Mouse (Mus musculus) G1E (cell line): ENCODE measurements at regions not wholly inside any gene's neighbourhood (a gene's known extent, or its start where the extent isn't known, plus 50 kb on each side); places are given as distances from the start of the nearest gene placed in this dataset.

Experiments used
- ATAC-seq: 2 replicates; pipeline ENCODE4 v1.8.0; 2016; ENCODE audit warnings: mild to moderate bottlenecking; ENCODE audit not compliant: insufficient number of reproducible peaks, poor library complexity, low FRiP score, severe bottlenecking; ENCODE audit errors: extremely low read depth
- DNase-seq: peaks from one replicate; pipeline ENCODE4 v3.0.0; 2012; ENCODE audit warnings: low spot score
- H3K27me3 ChIP-seq: 2 replicates; pipeline ENCODE4 v1.6.1; 2012; ENCODE audit warnings: mild to moderate bottlenecking, low read length, inconsistent platforms; ENCODE audit not compliant: insufficient read depth
- H3K36me3 ChIP-seq: replicated peaks from 2 replicates; pipeline ENCODE3; 2012; ENCODE audit warnings: mild to moderate bottlenecking, inconsistent platforms
- H3K4me1 ChIP-seq: 2 replicates; pipeline ENCODE4 v1.6.1; 2012; ENCODE audit warnings: low read depth, low read length, inconsistent platforms, mixed read lengths; ENCODE audit not compliant: insufficient read depth
- H3K4me3 ChIP-seq: 2 replicates; pipeline ENCODE4 v1.5.1; 2012; ENCODE audit warnings: low read depth, mild to moderate bottlenecking, inconsistent platforms, low read length, moderate library complexity, mixed read lengths
- H3K9me3 ChIP-seq: replicated peaks from 2 replicates; pipeline ENCODE4 v1.6.1; 2012; ENCODE audit warnings: inconsistent platforms
- CTCF ChIP-seq: IDR thresholded peaks from 2 replicates; pipeline ENCODE4 v1.5.1; 2012; ENCODE audit warnings: low read depth, low read length, inconsistent platforms, mixed read lengths
- GATA1 ChIP-seq: IDR thresholded peaks from 2 replicates; pipeline ENCODE4 v1.6.1; 2012; ENCODE audit warnings: borderline replicate concordance, low read length, inconsistent platforms, mixed read lengths
- GATA2 ChIP-seq: IDR thresholded peaks from 2 replicates; pipeline ENCODE4 v1.6.1; 2012; ENCODE audit warnings: low read depth, low read length, inconsistent platforms, borderline replicate concordance
- POLR2AphosphoS5 ChIP-seq: IDR thresholded peaks from 2 replicates; pipeline ENCODE4 v1.6.1; 2012; ENCODE audit warnings: low read depth, low read length, inconsistent platforms; ENCODE audit not compliant: insufficient replicate concordance
- TAL1 ChIP-seq: conservative IDR thresholded peaks from 2 replicates; pipeline ENCODE4 v1.6.1; 2012; ENCODE audit warnings: low read depth, low read length, inconsistent platforms, mixed read lengths

DNA sequence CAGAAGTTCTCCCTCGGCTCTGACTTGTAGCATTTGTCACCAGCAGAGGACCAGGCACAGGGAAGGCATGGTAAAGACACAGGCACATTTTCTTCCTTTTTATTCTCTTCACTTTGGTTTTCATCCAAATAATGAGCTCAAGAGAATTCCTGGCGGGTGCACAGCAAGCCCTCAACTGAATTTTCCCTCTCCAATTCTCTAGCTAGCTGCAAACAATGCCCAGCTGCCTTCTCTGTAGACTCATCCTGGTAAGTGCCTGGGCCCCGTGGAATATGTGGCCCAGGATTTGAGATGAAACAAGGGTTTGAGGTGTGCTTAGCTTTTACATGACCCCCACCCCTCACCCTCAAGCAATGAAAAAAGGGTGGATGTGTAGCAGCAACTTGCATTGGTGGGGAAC is 90.4 kb downstream of the Otol1 start:
- DNase-seq (no peak), ATAC-seq (no peak)

DNA sequence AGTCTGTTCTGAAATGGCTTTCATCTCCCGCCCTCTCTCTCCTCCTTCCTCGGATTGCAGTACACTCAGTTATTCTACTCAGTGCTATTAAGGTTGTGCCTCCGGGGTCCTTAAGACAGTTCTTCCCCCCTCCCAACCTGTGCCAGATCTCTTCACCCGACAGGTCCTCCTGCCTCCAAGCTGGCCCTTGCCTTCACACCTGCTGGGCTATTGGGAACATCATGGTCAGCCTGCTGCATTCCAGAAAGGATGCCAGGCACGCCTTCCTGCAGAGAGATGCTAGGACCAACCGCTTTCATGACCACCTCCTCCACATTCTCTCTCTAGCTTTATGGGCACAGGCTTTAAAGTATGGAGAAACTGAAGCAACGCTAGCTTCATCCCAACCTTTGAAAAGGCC is 94.7 kb downstream of the Otol1 start:
- no peak for DNase-seq
- H3K9me3 ChIP-seq, result peaks cover 26% of the 10 kb centered on the region
- no peak for ATAC-seq
- TF ChIP-seq GATA2 (no peak), POLR2AphosphoS5 (no peak), TAL1 (no peak), GATA1 (no peak), CTCF (no peak)
- no peaks in the 10 kb centered on the region for H3K27me3 ChIP-seq
- H3K36me3 ChIP-seq, result no peaks in the 10 kb centered on the region
- no peak overlapping the region for H3K4me3 ChIP-seq
- H3K4me1 ChIP-seq, result no peaks in the 10 kb centered on the region

More for the DNA sequence above, 90.4 kb downstream of the Otol1 start:
- H3K36me3 ChIP-seq, result no peaks in the 10 kb centered on the region
- no peak overlapping the region for H3K4me3 ChIP-seq
- H3K27me3 ChIP-seq, result no peaks in the 10 kb centered on the region
- H3K9me3 ChIP-seq, result peaks cover 38% of the 10 kb centered on the region
- H3K4me1 ChIP-seq, result no peaks in the 10 kb centered on the region
- TF ChIP-seq CTCF (no peak), GATA1 (no peak), POLR2AphosphoS5 (no peak), TAL1 (no peak), GATA2 (no peak)

DNA sequence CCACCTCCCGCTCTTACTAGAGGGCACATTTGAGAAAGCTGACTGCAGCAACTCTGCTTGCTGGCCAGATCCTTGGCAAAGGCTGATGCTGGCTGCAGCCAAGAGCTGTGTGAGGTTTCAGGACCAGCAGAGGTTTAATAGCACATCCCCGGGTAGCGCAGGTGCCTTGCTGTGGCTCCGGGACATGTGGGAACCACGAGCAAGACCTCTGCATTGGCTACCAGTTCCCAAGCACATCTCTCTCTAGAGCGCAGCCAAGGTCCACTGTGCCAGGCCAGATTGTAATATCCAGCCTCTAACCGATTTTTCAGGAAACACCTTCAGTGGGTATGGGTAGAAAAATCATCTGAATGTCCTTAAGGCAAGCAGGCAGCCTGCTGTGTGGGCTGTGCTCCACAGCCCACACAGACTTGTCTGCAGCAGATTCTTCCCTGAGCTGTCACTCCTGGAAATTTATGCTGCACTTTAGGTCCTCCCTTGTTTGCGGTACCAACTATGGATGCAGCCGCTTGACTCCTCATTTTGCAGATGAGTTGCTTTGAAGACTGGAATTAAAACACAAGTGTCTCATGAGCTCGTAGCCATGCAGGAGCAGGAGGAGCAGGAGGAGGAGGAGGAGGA is 95.3 kb downstream of the Otol1 start:
- peaks cover 23% of the 10 kb centered on the region for H3K9me3 ChIP-seq
- no peaks in the 10 kb centered on the region for H3K27me3 ChIP-seq
- H3K4me1 ChIP-seq, result no peaks in the 10 kb centered on the region
- no peaks in the 10 kb centered on the region for H3K36me3 ChIP-seq
- H3K4me3 ChIP-seq, result no peak overlapping the region
- DNase-seq (no peak), ATAC-seq (no peak)
- TF ChIP-seq POLR2AphosphoS5 (no peak), CTCF (no peak), GATA2 (no peak), GATA1 (no peak), TAL1 (no peak)

DNA sequence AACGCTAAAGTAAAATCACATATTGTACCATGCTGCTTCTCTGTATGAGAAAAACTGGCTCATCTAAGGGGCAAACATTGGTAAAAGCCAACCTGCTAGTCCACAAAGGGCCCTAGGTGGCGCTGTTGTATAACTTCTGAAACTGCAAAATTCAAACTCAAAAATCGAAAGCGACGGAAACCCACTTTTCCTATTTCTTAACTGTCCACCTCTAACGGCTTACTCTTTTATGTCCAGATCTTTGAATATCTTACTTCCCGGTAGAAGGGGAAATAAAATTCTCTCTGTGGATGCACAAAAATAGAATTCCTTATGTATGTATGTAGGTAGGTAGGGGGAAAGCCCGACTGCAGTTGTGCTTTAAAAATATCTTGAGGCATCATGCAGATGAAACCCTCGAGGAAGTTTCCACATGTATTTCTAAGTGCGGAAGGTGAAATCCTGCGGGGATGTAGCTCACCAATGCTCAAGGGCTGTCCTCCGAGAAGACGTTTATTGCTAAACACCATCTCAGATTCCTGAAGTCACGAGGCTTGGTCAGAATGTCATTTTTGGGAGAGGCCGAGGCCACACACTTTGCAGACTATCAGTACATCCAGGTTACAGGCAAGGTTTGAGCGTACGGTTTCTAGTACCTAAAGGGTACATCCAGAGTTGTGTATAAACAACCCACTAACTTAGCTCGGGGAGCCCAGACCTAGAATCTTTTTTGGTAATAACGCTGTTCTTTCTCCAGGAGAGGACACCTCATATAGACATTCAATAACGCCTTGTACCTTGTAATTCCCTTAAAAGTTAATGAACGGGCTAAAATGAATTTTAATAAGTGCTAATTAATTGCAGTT is 96.8 kb downstream of the Otol1 start:
- TF ChIP-seq CTCF, result no peak
- no peak for TF ChIP-seq GATA1
- no peak for TF ChIP-seq POLR2AphosphoS5
- no peak for TF ChIP-seq TAL1
- no peak for TF ChIP-seq GATA2
- DNase-seq, result no peak
- H3K36me3 ChIP-seq, result no peaks in the 10 kb centered on the region
- H3K4me1 ChIP-seq, result no peaks in the 10 kb centered on the region
- no peaks in the 10 kb centered on the region for H3K27me3 ChIP-seq
- 0 out of 2 replicates have a peak, but pooled peaks have one; percentile 4 for ATAC-seq
- no peak overlapping the region for H3K4me3 ChIP-seq
- H3K9me3 ChIP-seq, result peaks cover 20% of the 10 kb centered on the region

DNA sequence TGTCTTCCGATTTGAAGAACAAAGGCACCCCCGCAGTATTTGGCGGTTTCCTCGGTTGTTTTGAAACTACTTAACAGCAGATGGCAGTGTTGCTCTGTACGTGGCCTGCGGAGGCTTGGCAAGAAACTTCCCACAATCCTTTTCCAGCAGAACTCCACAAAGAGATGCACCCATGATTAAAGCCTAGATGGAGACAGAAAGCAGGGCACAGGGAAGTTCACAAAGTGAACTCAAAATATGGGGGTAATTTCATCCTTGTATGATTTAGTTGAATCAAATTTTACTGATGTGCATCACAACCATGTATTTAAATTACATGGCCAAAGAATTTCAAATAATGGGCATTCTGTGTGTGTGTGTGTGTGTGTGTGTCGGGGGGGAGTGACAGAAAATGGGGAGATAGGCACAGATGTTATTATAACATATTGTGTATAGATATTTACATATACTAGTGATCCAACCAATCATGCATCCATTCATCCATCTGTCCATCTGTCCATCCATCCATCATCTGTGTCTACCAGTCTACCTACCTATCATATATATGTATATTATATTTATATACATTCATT is 97.5 kb downstream of the Otol1 start:
- Histone ChIP-seq H3K27me3 (no peaks in the 10 kb centered on the region), H3K4me3 (no peak overlapping the region), H3K4me1 (no peaks in the 10 kb centered on the region), H3K9me3 (peaks cover 22% of the 10 kb centered on the region), H3K36me3 (no peaks in the 10 kb centered on the region)
- ATAC-seq (no peak), DNase-seq (no peak)
- no peak for TF ChIP-seq GATA1
- TF ChIP-seq TAL1, result no peak
- no peak for TF ChIP-seq CTCF
- no peak for TF ChIP-seq POLR2AphosphoS5
- no peak for TF ChIP-seq GATA2

DNA sequence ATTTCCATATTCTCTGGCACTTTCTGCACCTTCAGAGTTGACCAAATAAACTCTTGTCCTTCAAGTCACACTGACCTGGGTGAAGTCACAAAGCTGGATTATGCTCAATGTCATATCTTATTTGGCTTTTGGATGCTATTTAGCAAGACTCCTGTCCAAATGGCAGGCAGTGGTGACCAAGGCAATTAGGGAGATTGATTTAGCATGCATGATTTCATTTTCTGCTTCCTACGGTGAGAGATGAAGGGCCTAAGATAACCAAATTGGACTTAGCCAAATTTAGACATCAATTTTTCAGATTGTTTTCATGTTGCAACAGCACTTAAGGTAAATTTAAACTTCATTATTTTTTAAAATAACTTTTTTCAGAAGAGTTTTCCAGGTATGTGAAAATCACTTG is 98.1 kb downstream of the Otol1 start:
- ATAC-seq (no peak), DNase-seq (no peak)
- Histone ChIP-seq H3K36me3 (no peaks in the 10 kb centered on the region), H3K9me3 (peaks cover 22% of the 10 kb centered on the region), H3K4me3 (no peak overlapping the region), H3K4me1 (no peaks in the 10 kb centered on the region), H3K27me3 (no peaks in the 10 kb centered on the region)
- TF ChIP-seq TAL1 (no peak), POLR2AphosphoS5 (no peak), GATA1 (no peak), GATA2 (no peak), CTCF (no peak)
